Mouse (Mus musculus): ENCODE measurements around the gene Nr1h4. TPM values are rescaled to one million over a fixed set of nuclear protein-coding genes. Genes with fewer than 3 reads are reported as not detected.
"Not testable (repeated sequence)": the region's sequence is repeated elsewhere in the genome, so short reads cannot be mapped to it uniquely, and the experiment has no call there.

Gene Nr1h4
- polyA plus RNA-seq (2012; rRNA removed), result 0.35 and 0.42 TPM in 2 replicates

GRCm38 (mm10) chr10:89532929-89533727 is at the start of gene Nr1h4:
Nr1h4 (minus strand) TSS chr10:89533585.
- DNase-seq (ENCODE audit: low read depth), result no peak

- DNase-seq (ENCODE audit: low read depth), result no peak
Measured at GRCm38 (mm10) chr10:89578801-89579200, 45.4 kb upstream of the Nr1h4 start.

- DNase-seq (ENCODE audit: low read depth), result no peak
Measured at GRCm38 (mm10) chr10:89577666-89578065, 44.3 kb upstream of the Nr1h4 start.

GRCm38 (mm10) chr10:89573421-89573820 is 40.0 kb upstream of the Nr1h4 start:
- no peak for DNase-seq (ENCODE audit: low read depth)

GRCm38 (mm10) chr10:89572946-89573345 is 39.6 kb upstream of the Nr1h4 start:
- no peak for DNase-seq (ENCODE audit: low read depth)

- DNase-seq (ENCODE audit: low read depth), result no peak
Measured at GRCm38 (mm10) chr10:89567391-89567790, 34.0 kb upstream of the Nr1h4 start.

GRCm38 (mm10) chr10:89565301-89566022 is 32.1 kb upstream of the Nr1h4 start:
- no peak for DNase-seq (ENCODE audit: low read depth)

GRCm38 (mm10) chr10:89562113-89562512 is 28.7 kb upstream of the Nr1h4 start:
- DNase-seq (ENCODE audit: low read depth), result no peak

GRCm38 (mm10) chr10:89559351-89559750 is 26.0 kb upstream of the Nr1h4 start:
- DNase-seq (ENCODE audit: low read depth), result no peak

GRCm38 (mm10) chr10:89554885-89555284 is 21.5 kb upstream of the Nr1h4 start:
- DNase-seq (ENCODE audit: low read depth), result not testable (repeated sequence)

- DNase-seq (ENCODE audit: low read depth), result not testable (repeated sequence)
Measured at GRCm38 (mm10) chr10:89553855-89554254, 20.5 kb upstream of the Nr1h4 start.

GRCm38 (mm10) chr10:89553015-89553414 is 19.6 kb upstream of the Nr1h4 start:
- DNase-seq (ENCODE audit: low read depth), result no peak

- DNase-seq (ENCODE audit: low read depth), result no peak
Measured at GRCm38 (mm10) chr10:89551657-89552056, 18.3 kb upstream of the Nr1h4 start.

- DNase-seq (ENCODE audit: low read depth), result no peak
Measured at GRCm38 (mm10) chr10:89548028-89548427, 14.6 kb upstream of the Nr1h4 start.

GRCm38 (mm10) chr10:89546989-89547388 is 13.6 kb upstream of the Nr1h4 start:
- no peak for DNase-seq (ENCODE audit: low read depth)

- DNase-seq (ENCODE audit: low read depth), result no peak
Measured at GRCm38 (mm10) chr10:89543867-89544266, 10.5 kb upstream of the Nr1h4 start.

GRCm38 (mm10) chr10:89542321-89542720 is 8.9 kb upstream of the Nr1h4 start:
- DNase-seq (ENCODE audit: low read depth), result no peak

GRCm38 (mm10) chr10:89532451-89532850 is 934 bp downstream of the Nr1h4 start:
- DNase-seq (ENCODE audit: low read depth), result no peak

GRCm38 (mm10) chr10:89531976-89532375 is 1.4 kb downstream of the Nr1h4 start:
- no peak for DNase-seq (ENCODE audit: low read depth)

GRCm38 (mm10) chr10:89531194-89531634 is 2.2 kb downstream of the Nr1h4 start:
- DNase-seq (ENCODE audit: low read depth), result no peak

- peak; percentile 16 for DNase-seq (ENCODE audit: low read depth)
Measured at GRCm38 (mm10) chr10:89527054-89527453, 6.3 kb downstream of the Nr1h4 start.

GRCm38 (mm10) chr10:89525823-89526222 is 7.6 kb downstream of the Nr1h4 start:
- DNase-seq (ENCODE audit: low read depth), result no peak

GRCm38 (mm10) chr10:89522481-89522880 is 10.9 kb downstream of the Nr1h4 start:
- DNase-seq (ENCODE audit: low read depth), result no peak

All from gonadal fat pad, adult 2 months (tissue).